Mouse (Mus musculus): ENCODE measurements around the gene Cbln3.

DNA sequence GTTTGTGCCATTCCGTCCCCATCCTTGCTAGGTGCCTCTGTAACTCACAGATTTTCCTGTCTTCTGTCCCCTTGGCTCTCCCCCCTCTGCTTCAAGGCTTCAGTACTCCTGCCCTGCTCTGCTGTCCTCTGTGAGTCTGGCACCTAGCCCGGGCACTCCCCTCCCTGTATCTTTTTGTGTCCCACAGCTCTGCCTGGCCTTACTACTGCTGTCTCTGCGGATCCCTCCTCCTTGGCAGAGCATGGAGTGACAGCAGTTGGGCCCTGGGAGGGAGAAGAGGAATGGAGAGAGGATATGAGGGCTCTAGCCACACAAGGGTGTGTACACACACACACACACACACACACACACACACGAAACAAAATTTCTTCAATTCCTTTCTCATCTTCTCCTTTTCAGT lies at the start of gene Cbln3:
- TF ChIP-seq CTCF (IDR thresholded peaks at IDR 0.05; ENCODE audit: low read depth): no peak
- TF ChIP-seq EP300 (IDR thresholded peaks at IDR 0.05; ENCODE audit: low read depth): no peak
